In genomic region chr3:88201640-88202039, GRCm38 (mm10) we compare ENCODE assay signal across 15 mouse cellular contexts. TPM values are rescaled to one million over a fixed set of nuclear protein-coding genes. Genes with fewer than 3 reads are reported as not detected.
DNase-seq lines count a peak whose midpoint lies in the region; ATAC-seq lines count a peak whose summit lies in the region.
"Had no signal": no experiment of that assay in that cellular context is flagged by ENCODE, and none has a peak within 500 bp of the region (broad histone marks: within the 10 kb centered on the region; RNA-seq: fewer than 3 reads in every experiment).

No protein-coding gene starts in this region.

- no peaks in the 10 kb centered on the region for H3K36me3 ChIP-seq in embryonic facial prominence, embryonic 10.5 days (replicated peaks)
- H3K36me3 ChIP-seq in hindbrain, embryonic 12.5 days, result no peaks in the 10 kb centered on the region
- H3K36me3 ChIP-seq in midbrain, embryonic 15.5 days (replicated peaks), result no peaks in the 10 kb centered on the region
- H3K36me3 ChIP-seq: embryonic facial prominence, embryonic 12.5 days had no signal

- H3K9me3 ChIP-seq in embryonic facial prominence, embryonic 10.5 days, result no peaks in the 10 kb centered on the region
- H3K9me3 ChIP-seq in hindbrain, embryonic 12.5 days (replicated peaks), result no peaks in the 10 kb centered on the region
- H3K9me3 ChIP-seq in midbrain, embryonic 15.5 days, result no peaks in the 10 kb centered on the region
- H3K9me3 ChIP-seq: embryonic facial prominence, embryonic 12.5 days had no signal

- peaks cover 40% of the 10 kb centered on the region for H3K4me1 ChIP-seq in embryonic facial prominence, embryonic 10.5 days
- H3K4me1 ChIP-seq in hindbrain, embryonic 12.5 days, result peaks cover 70% of the 10 kb centered on the region
- peaks cover 61% of the 10 kb centered on the region for H3K4me1 ChIP-seq in midbrain, embryonic 15.5 days

- peaks cover 100% of the 10 kb centered on the region for H3K27me3 ChIP-seq in embryonic facial prominence, embryonic 10.5 days (replicated peaks; ENCODE audit: low read depth, poor library complexity, severe bottlenecking)
- peaks cover 83% of the 10 kb centered on the region for H3K27me3 ChIP-seq in hindbrain, embryonic 12.5 days
- H3K27me3 ChIP-seq in midbrain, embryonic 15.5 days (replicated peaks), result peaks cover 29% of the 10 kb centered on the region

- WGBS in embryonic facial prominence, embryonic 10.5 days, result 14% methylated on average over 5 of the region's 5 CpGs
- 14% methylated on average over 5 of the region's 5 CpGs for WGBS in hindbrain, embryonic 12.5 days
- whole genome bisulfite sequencing in midbrain, embryonic 15.5 days, result 23% methylated on average over 5 of the region's 5 CpGs

- H3K4me2 ChIP-seq in hindbrain, embryonic 12.5 days (replicated peaks), result peak overlapping the region; percentile 78
- H3K4me2 ChIP-seq in midbrain, embryonic 15.5 days, result peak overlapping the region; percentile 83

- H3K4me3 ChIP-seq in embryonic facial prominence, embryonic 10.5 days, result peak overlapping the region; percentile 49; the same call in 1 of the 2 replicates
- peak overlapping the region; percentile 50 for H3K4me3 ChIP-seq in hindbrain, embryonic 12.5 days
- peak overlapping the region; percentile 47 for H3K4me3 ChIP-seq in midbrain, embryonic 15.5 days

- DNase-seq in cerebellum, adult 11 months, result peak; percentile 20
- DNase-seq in cerebellum, postnatal 14 days, result no peak
- no peak for DNase-seq in embryonic facial prominence, embryonic 10.5 days (ENCODE audit: low spot score)
- DNase-seq in ovary, postnatal 36 days (ENCODE audit: low spot score), result no peak
- DNase-seq in gastrocnemius, adult 8-10 months (ENCODE audit: low spot score in 2 of 2), result no peak
- no peak for DNase-seq in testis, postnatal 10 days (ENCODE audit: low spot score)
- DNase-seq: adrenal gland, postnatal 25 days; heart, adult 11 months; heart, postnatal 14 days; kidney, adult 9 months; right cerebral cortex, postnatal 25 days had no signal

- ATAC-seq in hindbrain, embryonic 12.5 days (ENCODE audit: low FRiP score), result no peak
- no peak for ATAC-seq in midbrain, embryonic 15.5 days (replicated peaks)

- peak overlapping the region; percentile 89 for H3K9ac ChIP-seq in hindbrain, embryonic 12.5 days
- peak overlapping the region; percentile 57; the same call in 1 of the 2 replicates for H3K9ac ChIP-seq in midbrain, embryonic 15.5 days

- no peak overlapping the region; the same call in 1 of the 2 replicates for H3K27ac ChIP-seq in embryonic facial prominence, embryonic 10.5 days (replicated peaks)
- peak overlapping the region; percentile 97 for H3K27ac ChIP-seq in hindbrain, embryonic 12.5 days
- H3K27ac ChIP-seq in midbrain, embryonic 15.5 days, result 0 out of 2 replicates have a peak overlapping the region, but pooled peaks have one; percentile 85
- H3K27ac ChIP-seq: embryonic facial prominence, embryonic 12.5 days; macrophage had no signal

RNA-seq across cellular contexts. Expression of gene Rhbg, which starts 52.9 kb away (rescaled TPM):
- polyA plus RNA-seq in embryonic facial prominence, embryonic 10.5 days (2016; fragmentation: Nextera tagmentation; extraction: Ambion mirVana), result 0.17 TPM in 1 of 2 replicates, not detected in the other
- 0.23 and 0.25 TPM in 2 replicates for polyA plus RNA-seq in hindbrain, embryonic 12.5 days (2016; fragmentation: Nextera tagmentation; extraction: Ambion mirVana)
- polyA plus RNA-seq in midbrain, embryonic 15.5 days (2015; fragmentation: Nextera tagmentation; extraction: Ambion mirVana), result 0.14 TPM in 2 replicates
- not detected for total RNA-seq in gastrocnemius, adult 8-10 months (2022)
- total RNA-seq: heart, postnatal 14 days had no signal
- polyA plus RNA-seq: macrophage had no signal

RNA-seq across cellular contexts. Expression of gene Mef2d, which starts 59.5 kb away (rescaled TPM):
- polyA plus RNA-seq in embryonic facial prominence, embryonic 10.5 days (2016; fragmentation: Nextera tagmentation; extraction: Ambion mirVana), result 11.1 and 12.1 TPM in 2 replicates
- 17.7 and 20.7 TPM in 2 replicates for polyA plus RNA-seq in hindbrain, embryonic 12.5 days (2016; fragmentation: Nextera tagmentation; extraction: Ambion mirVana)
- 23.2 and 25.3 TPM in 2 replicates for polyA plus RNA-seq in midbrain, embryonic 15.5 days (2015; fragmentation: Nextera tagmentation; extraction: Ambion mirVana)
- total RNA-seq in gastrocnemius, adult 8-10 months (2022), result 100 to 1,000 TPM; 164 to 186 (median 172) TPM
